Mouse (Mus musculus) limb, embryonic 14.5 days (tissue): ENCODE results near the gene Nup98. TPM values are rescaled to one million over a fixed set of nuclear protein-coding genes. Genes with fewer than 3 reads are reported as not detected.

Source experiments
- ATAC-seq: fragments of 200-750 bp; cut with Nextera tagmentation; 2 replicates; pipeline ENCODE4 v1.8.0; 2017; ENCODE audit warnings: low read depth, moderate number of reproducible peaks, moderate TSS enrichment; ENCODE audit not compliant: low FRiP score
- DNase-seq: peaks from one replicate; pipeline ENCODE4 v3.0.0-alpha.2; 2015; ENCODE audit warnings: low spot score
- H3K27ac ChIP-seq: fragments of 300-500 bp; sonication (generic); replicated peaks from 2 replicates; pipeline ENCODE4 v1.5.1; 2014; ENCODE audit warnings: low read depth, mild to moderate bottlenecking, low read length, moderate library complexity, mixed read lengths
- H3K27me3 ChIP-seq: fragments of 300-500 bp; sonication (generic); 2 replicates; pipeline ENCODE4 v1.6.1; 2014; ENCODE audit warnings: low read length, mixed read lengths; ENCODE audit not compliant: control insufficient read depth, insufficient read depth
- H3K36me3 ChIP-seq: fragments of 300-500 bp; sonication (generic); 2 replicates; pipeline ENCODE4 v1.6.1; 2014; ENCODE audit warnings: mild to moderate bottlenecking, low read length, moderate library complexity, mixed read lengths; ENCODE audit not compliant: control insufficient read depth, insufficient read depth
- H3K4me1 ChIP-seq: fragments of 300-500 bp; sonication (generic); 2 replicates; pipeline ENCODE4 v1.6.1; 2014; ENCODE audit warnings: antibody characterized with exemption, low read length, mixed read lengths; ENCODE audit not compliant: control insufficient read depth, insufficient read depth
- H3K4me2 ChIP-seq: fragments of 300-500 bp; sonication (generic); replicated peaks from 2 replicates; pipeline ENCODE4 v1.6.1; 2014; ENCODE audit warnings: low read depth, mild to moderate bottlenecking, low read length, moderate library complexity; ENCODE audit not compliant: severe bottlenecking
- H3K4me3 ChIP-seq: fragments of 300-500 bp; sonication (generic); replicated peaks from 2 replicates; pipeline ENCODE4 v1.5.1; 2014; ENCODE audit warnings: low read length
- H3K9ac ChIP-seq: fragments of 300-500 bp; sonication (generic); 2 replicates; pipeline ENCODE4 v1.6.1; 2014; ENCODE audit warnings: mild to moderate bottlenecking, low read depth, low read length, moderate library complexity; ENCODE audit not compliant: severe bottlenecking
- H3K9me3 ChIP-seq: fragments of 300-500 bp; sonication (generic); 2 replicates; pipeline ENCODE4 v1.6.1; 2016; ENCODE audit warnings: low read length; ENCODE audit not compliant: control insufficient read depth
- POLR2A ChIP-seq: fragments of 200-500 bp; IDR thresholded peaks from 2 replicates; pipeline ENCODE4 v1.8.0; 2012; ENCODE audit warnings: inconsistent platforms, mild to moderate bottlenecking, moderate library complexity, borderline replicate concordance; ENCODE audit not compliant: insufficient read depth, insufficient read length; ENCODE audit errors: extremely low read depth
- WGBS: fragments of 180-500 bp; shearing (Covaris S2); extraction: QIAGEN DNeasy Blood & Tissue Kit; methylation state at CpG from one replicate; pipeline ENCODE4 v1.1.7; 2014; 5-methylcytosine and 5-hydroxymethylcytosine counted together
- polyA plus RNA-seq, 2 experiments: library from polyadenylated mRNA; depleted of rRNA in 1 of 2; stranded (reverse) in 1 of 2; unstranded in 1 of 2; fragments of >200 nt; fragmentation: Nextera tagmentation in 1 of 2; extraction: Ambion mirVana in 1 of 2; gene quantifications; 2 replicates each; pipeline versions ENCODE4 v1.2.1 to v1.2.3; 2012 to 2014

The Nup98 gene
- polyA plus RNA-seq, 2 experiments = 27.3 to 38.9 TPM

DNA sequence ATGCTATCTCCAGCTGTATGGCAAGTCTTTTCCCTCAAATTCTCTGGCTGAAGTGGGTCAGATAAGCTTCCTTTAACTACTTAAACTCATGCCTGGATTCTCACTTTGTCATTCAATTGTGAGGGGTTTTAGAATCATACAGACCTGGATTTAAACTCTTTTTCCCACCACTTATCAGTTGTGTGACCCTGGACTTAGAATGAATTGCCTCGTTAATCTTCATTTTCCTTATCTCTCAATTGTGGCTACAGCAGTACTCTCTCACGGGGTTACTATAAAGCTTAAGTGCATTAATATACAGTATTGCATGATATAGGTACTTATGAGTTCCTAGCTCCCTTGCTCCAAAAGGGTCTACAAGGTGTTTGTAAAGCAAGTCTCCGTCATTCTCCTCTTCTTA is 32.9 kb upstream of the Nup98 start:
- peaks cover 19% of the 10 kb centered on the region for H3K4me1 ChIP-seq
- no peaks in the 10 kb centered on the region for H3K9me3 ChIP-seq
- no peak overlapping the region for H3K9ac ChIP-seq
- H3K4me2 ChIP-seq = no peak overlapping the region
- DNase-seq (no peak), ATAC-seq (no peak)
- WGBS = 86% methylated on average over 3 of the region's 3 CpGs
- no peak overlapping the region for H3K4me3 ChIP-seq
- no peaks in the 10 kb centered on the region for H3K27me3 ChIP-seq
- TF ChIP-seq POLR2A = no peak
- H3K27ac ChIP-seq = no peak overlapping the region
- H3K36me3 ChIP-seq = peaks cover 38% of the 10 kb centered on the region

DNA sequence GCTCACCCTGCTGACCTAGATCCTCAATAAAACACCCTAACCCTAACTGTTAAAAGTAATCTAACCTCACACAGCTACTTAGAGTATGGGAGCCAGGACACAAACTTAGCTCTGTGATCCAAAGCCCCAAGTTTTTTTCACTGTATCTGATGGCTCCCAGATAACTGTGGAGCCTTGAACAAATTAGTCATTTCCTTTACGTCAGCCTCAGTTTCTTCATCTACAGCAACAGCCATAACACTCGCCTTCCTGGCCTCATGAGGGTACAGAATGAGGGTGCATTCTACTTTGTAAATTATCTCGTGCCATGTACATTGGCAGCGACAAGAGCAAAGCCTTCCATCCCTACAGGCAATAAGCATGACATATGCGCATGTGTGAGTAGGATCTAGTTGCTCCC is 32.4 kb upstream of the Nup98 start:
- H3K27ac ChIP-seq = no peak overlapping the region
- no peak overlapping the region for H3K4me3 ChIP-seq
- DNase-seq = no peak
- no peak overlapping the region for H3K4me2 ChIP-seq
- H3K9ac ChIP-seq = no peak overlapping the region
- H3K9me3 ChIP-seq = no peaks in the 10 kb centered on the region
- no peak for TF ChIP-seq POLR2A
- H3K36me3 ChIP-seq = peaks cover 43% of the 10 kb centered on the region
- H3K4me1 ChIP-seq = peaks cover 14% of the 10 kb centered on the region
- ATAC-seq = no peak
- WGBS = 80% methylated on average over 5 of the region's 5 CpGs
- no peaks in the 10 kb centered on the region for H3K27me3 ChIP-seq

DNA sequence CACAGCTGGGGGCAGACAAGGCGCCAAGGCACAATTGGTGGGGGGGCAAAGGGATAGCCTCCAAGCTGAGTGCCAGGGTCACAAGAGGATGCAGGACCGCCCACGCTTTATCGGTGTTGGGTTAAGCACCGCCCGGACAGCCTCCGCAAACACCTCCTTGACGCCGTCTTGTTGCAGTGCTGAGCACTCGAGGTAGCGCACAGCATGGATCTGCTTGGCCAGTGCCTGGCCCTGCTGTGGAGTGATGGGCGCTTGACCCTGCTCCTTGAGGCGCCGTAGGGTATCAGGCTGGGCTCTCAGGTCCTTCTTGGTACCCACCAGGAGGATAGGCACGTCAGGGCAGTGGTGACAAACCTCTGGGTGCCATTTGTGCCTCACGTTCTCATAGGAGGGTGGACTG is 29.6 kb upstream of the Nup98 start:
- WGBS = 94% methylated on average over 16 of the region's 16 CpGs
- Histone ChIP-seq H3K9ac (no peak overlapping the region), H3K4me3 (no peak overlapping the region), H3K9me3 (no peaks in the 10 kb centered on the region), H3K27me3 (no peaks in the 10 kb centered on the region), H3K4me1 (no peaks in the 10 kb centered on the region), H3K36me3 (peaks cover 64% of the 10 kb centered on the region), H3K4me2 (no peak overlapping the region), H3K27ac (no peak overlapping the region)
- DNase-seq (no peak), ATAC-seq (no peak)
- TF ChIP-seq POLR2A = no peak

DNA sequence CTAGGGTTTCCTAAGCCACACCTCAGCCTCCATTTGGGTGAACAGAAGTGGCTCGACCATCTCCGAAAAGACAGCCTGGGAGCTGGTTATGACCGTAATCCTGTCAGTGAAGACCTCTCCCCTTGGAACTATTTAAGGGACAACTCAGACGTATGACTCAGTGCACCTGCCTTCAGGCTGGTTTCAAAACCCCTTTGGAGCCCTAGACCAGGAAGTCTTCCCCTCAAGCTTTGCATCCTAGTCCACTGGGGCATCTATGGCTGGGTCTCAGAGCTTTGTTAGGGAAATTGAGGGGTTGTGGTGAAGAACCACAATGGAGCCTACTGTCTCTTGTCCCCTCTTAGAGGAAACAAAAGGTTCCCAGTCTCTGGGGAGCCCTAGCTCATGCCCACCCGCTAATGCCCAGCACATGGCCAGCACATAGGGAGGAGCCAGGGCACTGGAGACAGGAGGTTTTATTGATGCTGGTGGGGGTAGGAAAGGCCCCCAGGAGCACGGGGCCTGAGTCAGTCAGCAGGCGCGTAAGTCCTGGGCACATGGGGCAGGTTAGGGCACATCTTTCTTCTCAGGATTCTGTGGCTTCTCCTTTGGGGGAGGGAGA is 28.8 kb upstream of the Nup98 start:
- Histone ChIP-seq H3K4me2 (no peak overlapping the region), H3K27ac (no peak overlapping the region), H3K9ac (no peak overlapping the region), H3K4me3 (no peak overlapping the region), H3K27me3 (no peaks in the 10 kb centered on the region), H3K4me1 (no peaks in the 10 kb centered on the region), H3K36me3 (peaks cover 71% of the 10 kb centered on the region), H3K9me3 (no peaks in the 10 kb centered on the region)
- TF ChIP-seq POLR2A = no peak
- no peak for ATAC-seq
- no peak for DNase-seq
- 76% methylated on average over 8 of the region's 8 CpGs for WGBS

DNA sequence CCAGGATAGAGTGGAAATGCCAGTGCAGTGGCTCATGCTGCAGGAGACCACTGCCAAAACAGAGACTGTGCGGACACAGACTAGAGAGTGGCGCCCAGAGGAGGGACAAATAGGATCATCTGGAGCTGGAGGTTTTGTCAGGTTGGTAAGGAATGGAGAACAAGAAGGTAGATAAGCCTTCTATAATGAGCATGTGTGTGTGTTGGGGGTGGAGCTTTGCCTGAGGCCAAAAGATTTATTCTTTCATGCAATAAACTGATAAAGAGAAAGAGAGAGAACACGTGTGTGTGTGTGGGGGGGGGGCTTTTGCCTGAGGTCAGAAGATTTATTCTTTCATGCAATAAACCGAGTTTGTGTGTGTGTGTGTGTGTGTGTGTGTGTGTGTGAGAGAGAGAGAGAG is 23.1 kb upstream of the Nup98 start:
- no peak for DNase-seq
- H3K9ac ChIP-seq = no peak overlapping the region
- H3K4me1 ChIP-seq = no peaks in the 10 kb centered on the region
- H3K4me2 ChIP-seq = no peak overlapping the region
- no peaks in the 10 kb centered on the region for H3K9me3 ChIP-seq
- WGBS = 69% methylated on average over 4 of the region's 4 CpGs
- no peak overlapping the region for H3K4me3 ChIP-seq
- TF ChIP-seq POLR2A = no peak
- H3K27me3 ChIP-seq = no peaks in the 10 kb centered on the region
- ATAC-seq = no peak
- no peak overlapping the region for H3K27ac ChIP-seq
- peaks cover 55% of the 10 kb centered on the region for H3K36me3 ChIP-seq

DNA sequence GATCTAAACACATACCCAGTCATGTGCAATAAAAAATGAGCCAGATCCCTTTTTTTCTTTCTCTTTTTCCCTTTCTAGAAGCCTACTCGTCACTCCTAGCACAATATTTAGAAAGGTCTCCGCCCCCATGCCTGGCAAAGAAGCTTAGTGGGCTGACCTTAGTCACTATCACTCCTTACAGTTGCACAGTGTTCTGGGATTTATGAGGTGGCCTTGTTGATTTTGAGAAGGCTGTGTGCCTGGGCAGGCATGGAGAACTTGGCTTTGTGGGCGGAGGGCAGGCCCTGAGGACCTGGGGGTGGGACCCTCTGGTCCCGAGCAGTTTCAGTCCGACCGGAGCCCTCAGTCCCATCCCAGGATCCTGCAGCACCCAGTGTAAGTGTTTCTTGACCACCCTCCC is 19.8 kb upstream of the Nup98 start:
- Histone ChIP-seq H3K4me3 (no peak overlapping the region), H3K4me1 (no peaks in the 10 kb centered on the region), H3K27ac (no peak overlapping the region), H3K27me3 (no peaks in the 10 kb centered on the region), H3K4me2 (no peak overlapping the region), H3K9ac (no peak overlapping the region), H3K36me3 (peaks cover 36% of the 10 kb centered on the region), H3K9me3 (no peaks in the 10 kb centered on the region)
- no peak for TF ChIP-seq POLR2A
- ATAC-seq = no peak
- WGBS = 90% methylated on average over 6 of the region's 6 CpGs
- DNase-seq = no peak
